Mouse (Mus musculus) liver, embryonic 14.5 days (tissue): ENCODE data around the gene Slc25a44.

Experiments used
- CTCF ChIP-seq: IDR thresholded peaks from 2 replicates; pipeline ENCODE4 v1.5.1; 2016; ENCODE audit warnings: antibody characterized with exemption, low read depth, control low read depth
- EP300 ChIP-seq: IDR thresholded peaks from 2 replicates; pipeline ENCODE4 v1.6.1; 2016; ENCODE audit warnings: antibody characterized with exemption, low read depth

DNA sequence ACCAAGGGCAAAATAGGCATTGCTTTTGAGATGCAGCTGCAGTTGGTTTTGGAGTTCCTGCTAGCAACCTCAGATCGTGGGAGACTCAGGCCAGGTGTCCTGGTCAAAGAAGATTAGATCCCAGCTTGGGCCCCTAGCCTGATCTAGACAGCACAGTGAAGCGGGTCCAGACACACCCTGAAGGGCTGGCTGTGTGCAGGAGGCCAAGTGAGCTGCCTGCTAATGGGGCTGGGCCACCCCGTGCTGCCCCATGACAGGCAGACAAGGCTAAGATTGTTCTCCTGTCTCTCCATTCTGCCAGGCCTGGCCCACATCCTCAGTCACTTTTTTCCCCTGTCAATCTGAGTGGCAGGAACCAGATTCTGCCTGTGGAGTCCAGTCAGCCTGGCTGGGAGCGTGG is 61.2 kb downstream of the Slc25a44 start:
- TF ChIP-seq EP300 (peak; percentile 79), CTCF (no peak)
